Mouse (Mus musculus): Measurements from ENCODE around the gene Igf2bp3. TPM values are rescaled to one million over a fixed set of nuclear protein-coding genes. Genes with fewer than 3 reads are reported as not detected.
A peak's percentile ranks its signal among the peaks of the same experiment; 100 is the strongest.

Gene Igf2bp3
- polyA plus RNA-seq, 1 experiment from 2014 or later = 33.5 TPM

DNA sequence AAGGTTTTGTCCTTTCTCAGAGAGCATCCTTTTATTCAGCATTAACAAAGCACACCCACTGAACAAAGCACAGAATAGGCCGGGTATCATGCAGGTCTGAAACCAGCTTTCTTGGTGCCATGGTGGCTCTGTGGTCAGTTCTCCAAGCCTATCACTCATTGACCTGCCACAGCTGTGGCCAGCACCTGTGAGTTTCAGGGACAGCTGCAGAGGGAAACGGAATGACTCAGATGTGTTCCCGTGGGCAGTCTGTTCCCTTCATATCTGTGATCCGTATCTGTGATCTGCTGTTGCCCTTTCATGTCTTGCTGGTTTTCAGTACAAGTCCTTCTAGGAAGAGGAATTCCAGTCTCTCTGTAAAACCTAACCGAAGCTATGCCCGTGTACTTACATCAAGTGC lies 168.3 kb downstream of the Igf2bp3 start:
- Histone ChIP-seq H3K9ac (ENCODE audit: low read length) (no peak overlapping the region), H3K4me2 (ENCODE audit: low read depth, low read length) (no peak overlapping the region), H3K27ac (ENCODE audit: low read length) (no peak overlapping the region), H3K4me3 (ENCODE audit: low read length) (no peak overlapping the region), H3K4me1 (ENCODE audit: control insufficient read depth, insufficient read depth, low read length) (no peaks in the 10 kb centered on the region), H3K27me3 (ENCODE audit: control insufficient read depth, insufficient read depth, low read length) (no peaks in the 10 kb centered on the region), H3K9me3 (replicated peaks; ENCODE audit: control insufficient read depth, low read length) (no peaks in the 10 kb centered on the region), H3K36me3 (ENCODE audit: control insufficient read depth, insufficient read depth) (no peaks in the 10 kb centered on the region)
- no peak for ATAC-seq (replicated peaks; ENCODE audit: extremely low read depth, insufficient read depth, low FRiP score)
- WGBS = 67% methylated on average over 6 of the region's 6 CpGs

- ATAC-seq (replicated peaks; ENCODE audit: extremely low read depth, insufficient read depth, low FRiP score) = no peak
- H3K27ac ChIP-seq (ENCODE audit: low read length) = no peak overlapping the region
- H3K4me3 ChIP-seq (ENCODE audit: low read length) = peak overlapping the region; percentile 48
- 0 out of 2 replicates have a peak overlapping the region, but pooled peaks have one; percentile 27 for H3K9ac ChIP-seq (ENCODE audit: low read length)
- H3K27me3 ChIP-seq (ENCODE audit: control insufficient read depth, insufficient read depth, low read length) = no peaks in the 10 kb centered on the region; the same call in 1 of the 2 replicates
- no peaks in the 10 kb centered on the region for H3K36me3 ChIP-seq (ENCODE audit: control insufficient read depth, insufficient read depth)
- H3K4me1 ChIP-seq (ENCODE audit: control insufficient read depth, insufficient read depth, low read length) = peaks cover 9% of the 10 kb centered on the region; the same call in 1 of the 2 replicates
- WGBS = 15% methylated on average over 18 of the region's 18 CpGs
- peak overlapping the region; percentile 58 for H3K4me2 ChIP-seq (ENCODE audit: low read depth, low read length)
- H3K9me3 ChIP-seq (replicated peaks; ENCODE audit: control insufficient read depth, low read length) = no peaks in the 10 kb centered on the region
Measured at GRCm38 (mm10) chr6:49039470-49040180, 175.1 kb downstream of the Igf2bp3 start.

GRCm38 (mm10) chr6:49037268-49037662 lies 177.5 kb downstream of the Igf2bp3 start:
- Histone ChIP-seq H3K4me3 (ENCODE audit: low read length) (no peak overlapping the region), H3K27me3 (ENCODE audit: control insufficient read depth, insufficient read depth, low read length) (no peaks in the 10 kb centered on the region; the same call in 1 of the 2 replicates), H3K9me3 (replicated peaks; ENCODE audit: control insufficient read depth, low read length) (no peaks in the 10 kb centered on the region), H3K36me3 (ENCODE audit: control insufficient read depth, insufficient read depth) (no peaks in the 10 kb centered on the region), H3K9ac (ENCODE audit: low read length) (no peak overlapping the region), H3K4me2 (ENCODE audit: low read depth, low read length) (peak overlapping the region; percentile 57; the same call in 1 of the 2 replicates), H3K4me1 (ENCODE audit: control insufficient read depth, insufficient read depth, low read length) (peaks cover 9% of the 10 kb centered on the region; the same call in 1 of the 2 replicates), H3K27ac (ENCODE audit: low read length) (no peak overlapping the region)
- no peak for ATAC-seq (replicated peaks; ENCODE audit: extremely low read depth, insufficient read depth, low FRiP score)
- WGBS = 53% methylated on average over 12 of the region's 12 CpGs

GRCm38 (mm10) chr6:49036275-49037267 lies 178.2 kb downstream of the Igf2bp3 start, which contains the start of gene Gpnmb:
TSS of gene Gpnmb (plus strand) at chr6:49036546.
- no peaks in the 10 kb centered on the region; the same call in 1 of the 2 replicates for H3K27me3 ChIP-seq (ENCODE audit: control insufficient read depth, insufficient read depth, low read length)
- peak within 1 kb of the TSS; percentile 57 for H3K4me2 ChIP-seq (ENCODE audit: low read depth, low read length)
- ATAC-seq (replicated peaks; ENCODE audit: extremely low read depth, insufficient read depth, low FRiP score) = no peak; the same call in none of the 2 replicates
- no peak within 1 kb of the TSS for H3K27ac ChIP-seq (ENCODE audit: low read length)
- WGBS = 27% methylated on average over 28 of the region's 28 CpGs
- H3K9ac ChIP-seq (ENCODE audit: low read length) = peak within 1 kb of the TSS; percentile 22; the same call in 1 of the 2 replicates
- no peaks in the 10 kb centered on the region for H3K9me3 ChIP-seq (replicated peaks; ENCODE audit: control insufficient read depth, low read length)
- no peaks in the 10 kb centered on the region for H3K36me3 ChIP-seq (ENCODE audit: control insufficient read depth, insufficient read depth)
- H3K4me1 ChIP-seq (ENCODE audit: control insufficient read depth, insufficient read depth, low read length) = peaks cover 9% of the 10 kb centered on the region; the same call in 1 of the 2 replicates
- H3K4me3 ChIP-seq (ENCODE audit: low read length) = peak within 1 kb of the TSS; percentile 42

Other genes with a start within 250 kb of the Igf2bp3 start
- gene Doxl2, start 240.0 kb downstream of the Igf2bp3 start, polyA plus RNA-seq (2015; fragmentation: Nextera tagmentation; extraction: Ambion mirVana) = not detected in 2 replicates
- not detected in 2 replicates for gene Svs1, start 228.1 kb downstream of the Igf2bp3 start, polyA plus RNA-seq (2015; fragmentation: Nextera tagmentation; extraction: Ambion mirVana)
- 5.5 and 7.0 TPM in 2 replicates for gene Gpnmb, start 178.4 kb downstream of the Igf2bp3 start, polyA plus RNA-seq (2015; fragmentation: Nextera tagmentation; extraction: Ambion mirVana)
- gene Malsu1, start 141.2 kb downstream of the Igf2bp3 start, polyA plus RNA-seq (2015; fragmentation: Nextera tagmentation; extraction: Ambion mirVana) = 55.8 and 64.8 TPM in 2 replicates
- 60.9 and 69.8 TPM in 2 replicates for gene Tra2a, start 49.1 kb upstream of the Igf2bp3 start, polyA plus RNA-seq (2015; fragmentation: Nextera tagmentation; extraction: Ambion mirVana)
- gene Ccdc126, start 104.3 kb upstream of the Igf2bp3 start, polyA plus RNA-seq (2015; fragmentation: Nextera tagmentation; extraction: Ambion mirVana) = 7.5 and 9.9 TPM in 2 replicates
- gene Fam221a, start 152.8 kb upstream of the Igf2bp3 start, polyA plus RNA-seq (2015; fragmentation: Nextera tagmentation; extraction: Ambion mirVana) = 3.9 and 5.4 TPM in 2 replicates
- 0.04 and 0.05 TPM in 2 replicates for gene Stk31, start 180.6 kb upstream of the Igf2bp3 start, polyA plus RNA-seq (2015; fragmentation: Nextera tagmentation; extraction: Ambion mirVana)